Mouse (Mus musculus): ENCODE measurements around the gene Gm3043. TPM values are rescaled to one million over a fixed set of nuclear protein-coding genes. Genes with fewer than 3 reads are reported as not detected.
"Not testable (repeated sequence)": the region's sequence is repeated elsewhere in the genome, so short reads cannot be mapped to it uniquely, and the experiment has no call there.

Gm3043 gene
- not detected in 2 replicates for polyA plus RNA-seq (2015; fragmentation: Nextera tagmentation; extraction: Ambion mirVana)

DNA sequence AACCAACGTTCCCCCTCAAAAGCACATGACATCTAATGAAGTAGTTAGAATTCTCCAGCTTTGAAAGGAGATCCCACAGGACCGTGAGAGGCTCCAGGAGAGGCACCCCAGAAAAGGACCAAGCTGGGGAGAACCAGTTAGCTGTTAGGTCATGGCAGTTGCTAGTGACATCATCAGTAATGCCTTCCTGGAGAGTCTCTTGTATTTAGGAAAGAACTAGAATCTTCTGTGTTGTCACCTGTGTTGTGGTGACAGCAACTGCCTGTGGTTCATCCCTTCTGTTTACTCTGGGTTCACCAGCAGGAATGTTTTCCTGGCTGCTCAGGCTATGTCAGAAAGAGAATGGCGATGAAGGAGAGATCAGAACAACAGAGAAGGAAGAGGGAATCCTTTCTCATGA is at the start of gene Gm3043:
Gm3043 (plus strand) TSS at position 301 of the 400 bp plus-strand sequence.
- no CpG with 5 or more reads among the region's 3 CpGs for WGBS
- ATAC-seq (ENCODE audit: low read depth); H3K9ac ChIP-seq (ENCODE audit: low read length): not testable (repeated sequence)

DNA sequence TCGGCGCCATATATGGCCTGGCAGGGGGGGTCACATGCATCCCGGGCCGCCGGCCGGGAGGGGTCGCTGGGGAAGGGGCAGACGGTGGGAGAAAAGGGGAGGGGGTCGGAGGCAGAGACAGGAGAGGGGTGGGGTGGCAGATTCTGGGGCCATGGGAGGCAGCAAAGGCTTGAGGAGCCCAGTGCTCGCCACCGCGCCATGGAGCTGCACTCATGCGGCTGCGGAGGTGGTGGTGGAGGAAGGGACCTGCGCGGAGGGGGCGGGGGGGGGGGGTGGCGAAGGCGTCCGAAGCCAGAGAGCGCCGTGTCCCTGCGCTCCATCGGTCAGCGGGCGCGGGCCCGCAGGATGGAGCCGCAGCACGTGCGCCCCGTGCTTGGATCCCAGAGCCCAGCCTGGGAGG is 36.9 kb upstream of the Gm3043 start, which contains the start of gene Gm3020:
Gm3020 (plus strand) TSS at position 301 of the 400 bp plus-strand sequence.
- not testable (repeated sequence) for H3K4me2 ChIP-seq (ENCODE audit: low read depth, low read length); H3K9me3 ChIP-seq (ENCODE audit: control insufficient read depth, low read length)
- WGBS: no CpG with 5 or more reads among the region's 32 CpGs

More for the DNA sequence above, at the start of gene Gm3043:
- not testable (repeated sequence) for H3K36me3 ChIP-seq (ENCODE audit: control insufficient read depth, insufficient read depth, low read length); H3K9me3 ChIP-seq (ENCODE audit: control insufficient read depth, low read length); H3K4me3 ChIP-seq (ENCODE audit: low read length); H3K27me3 ChIP-seq (ENCODE audit: control insufficient read depth, insufficient read depth, low read depth, low read length); H3K4me2 ChIP-seq (ENCODE audit: low read depth, low read length); H3K27ac ChIP-seq (ENCODE audit: low read length); H3K4me1 ChIP-seq (replicated peaks; ENCODE audit: control insufficient read depth, insufficient read depth, low read length)

More for the DNA sequence above, 36.9 kb upstream of the Gm3043 start, which contains the start of gene Gm3020:
- not testable (repeated sequence) for H3K27me3 ChIP-seq (ENCODE audit: control insufficient read depth, insufficient read depth, low read depth, low read length); H3K9ac ChIP-seq (ENCODE audit: low read length); ATAC-seq (ENCODE audit: low read depth); H3K36me3 ChIP-seq (ENCODE audit: control insufficient read depth, insufficient read depth, low read length); H3K27ac ChIP-seq (ENCODE audit: low read length); H3K4me3 ChIP-seq (ENCODE audit: low read length); H3K4me1 ChIP-seq (replicated peaks; ENCODE audit: control insufficient read depth, insufficient read depth, low read length)

Other genes starting within 250 kb of the Gm3043 start
- not detected in 2 replicates for gene Gm10408, start 239.4 kb upstream of the Gm3043 start, polyA plus RNA-seq (2015; fragmentation: Nextera tagmentation; extraction: Ambion mirVana)
- not detected in 2 replicates for gene Gm3012, start 54.3 kb upstream of the Gm3043 start, polyA plus RNA-seq (2015; fragmentation: Nextera tagmentation; extraction: Ambion mirVana)
- 1.1 TPM in 2 replicates for gene Gm3020, start 36.8 kb upstream of the Gm3043 start, polyA plus RNA-seq (2015; fragmentation: Nextera tagmentation; extraction: Ambion mirVana)
- gene Gm3002, start 121.3 kb downstream of the Gm3043 start, polyA plus RNA-seq (2015; fragmentation: Nextera tagmentation; extraction: Ambion mirVana): 0.26 TPM in 2 replicates
- not detected in 2 replicates for gene Gm3033, start 157.5 kb downstream of the Gm3043 start, polyA plus RNA-seq (2015; fragmentation: Nextera tagmentation; extraction: Ambion mirVana)
- not detected in 2 replicates for gene Gm2916, start 195.4 kb downstream of the Gm3043 start, polyA plus RNA-seq (2015; fragmentation: Nextera tagmentation; extraction: Ambion mirVana)
- gene Gm3029, start 243.0 kb downstream of the Gm3043 start, polyA plus RNA-seq (2015; fragmentation: Nextera tagmentation; extraction: Ambion mirVana): not detected in 2 replicates